Mouse (Mus musculus): Measurements from ENCODE around the gene Gys1. TPM values are rescaled to one million over a fixed set of nuclear protein-coding genes. Genes with fewer than 3 reads are reported as not detected.

The Gys1 gene
- polyA plus RNA-seq, 2 experiments from 2014 or later: 9.2 to 18.2 TPM

DNA sequence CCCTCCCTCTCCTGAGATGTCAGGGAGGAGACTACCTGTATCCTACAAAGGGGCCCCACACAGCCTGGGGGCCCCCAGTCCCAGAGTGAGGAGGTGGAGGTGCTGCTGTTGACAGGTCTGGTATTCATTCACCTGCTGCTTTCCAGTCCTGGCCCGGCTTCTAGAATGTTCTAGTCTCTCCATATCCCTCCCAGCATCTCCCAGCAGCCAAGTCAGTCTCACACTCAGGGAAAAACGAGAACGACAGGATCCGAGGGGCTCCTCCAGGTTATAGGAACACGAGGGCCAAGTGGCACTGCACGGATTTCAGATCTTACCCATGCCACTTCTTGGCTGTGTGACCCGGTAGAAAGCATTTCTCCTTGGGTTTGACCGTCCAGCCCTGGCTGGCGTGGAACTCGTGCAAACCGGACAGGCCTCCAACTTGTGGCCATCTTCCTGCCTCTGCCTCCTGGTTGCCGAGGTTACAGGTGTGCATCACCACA is 19.9 kb upstream of the Gys1 start:
- ATAC-seq: no peak

DNA sequence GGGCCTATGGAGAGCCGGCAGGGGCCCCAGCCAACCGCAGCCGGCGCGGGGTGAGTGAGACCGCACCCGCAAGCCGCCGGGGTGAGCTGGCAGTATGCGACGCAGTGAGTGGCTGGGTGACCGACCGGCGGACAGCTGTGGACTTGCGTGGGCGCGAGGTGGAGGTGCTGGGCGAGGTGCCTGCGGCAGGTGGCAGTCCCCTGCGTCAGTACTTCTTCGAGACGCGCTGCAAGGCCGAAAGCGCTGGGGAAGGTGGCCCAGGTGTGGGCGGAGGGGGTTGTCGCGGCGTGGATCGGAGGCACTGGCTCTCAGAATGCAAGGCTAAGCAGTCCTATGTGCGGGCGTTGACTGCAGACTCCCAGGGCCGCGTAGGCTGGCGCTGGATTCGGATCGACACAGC is 19.0 kb upstream of the Gys1 start:
- peak; percentile 62 for ATAC-seq

DNA sequence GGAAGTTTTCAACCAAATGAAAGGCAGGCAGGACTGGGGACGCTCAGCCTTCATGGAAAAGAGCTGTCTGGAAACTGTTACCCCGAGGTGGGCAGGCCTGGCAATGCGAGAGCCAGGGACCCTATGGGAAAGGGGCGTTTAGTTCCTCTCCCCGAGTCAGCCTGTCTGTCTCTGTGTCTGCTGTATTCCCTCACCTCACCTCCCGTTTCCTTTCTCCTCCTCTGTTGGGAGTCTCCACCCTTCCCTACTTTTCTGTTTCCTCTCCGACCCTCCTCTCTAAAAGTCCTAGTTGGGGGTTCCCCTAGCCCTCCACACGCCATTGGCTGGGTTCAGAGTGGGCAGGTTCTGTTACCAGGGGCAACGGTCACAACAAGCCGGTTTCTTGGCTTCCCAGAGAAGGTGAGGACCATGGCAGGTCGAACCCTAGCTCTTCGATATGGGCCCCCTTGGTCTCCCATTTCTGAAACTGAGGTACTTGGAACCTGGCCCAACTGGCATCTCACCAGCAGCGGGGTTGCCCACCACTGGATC is 16.6 kb upstream of the Gys1 start:
- ATAC-seq: no peak

- ATAC-seq: no peak
Observed at GRCm38 (mm10) chr7:45419859-45420614, 14.6 kb upstream of the Gys1 start.

- no peak for ATAC-seq
Observed at GRCm38 (mm10) chr7:45420615-45420919, 14.1 kb upstream of the Gys1 start, which contains the start of gene Lhb. TSS of gene Lhb (plus strand) at chr7:45420820.

DNA sequence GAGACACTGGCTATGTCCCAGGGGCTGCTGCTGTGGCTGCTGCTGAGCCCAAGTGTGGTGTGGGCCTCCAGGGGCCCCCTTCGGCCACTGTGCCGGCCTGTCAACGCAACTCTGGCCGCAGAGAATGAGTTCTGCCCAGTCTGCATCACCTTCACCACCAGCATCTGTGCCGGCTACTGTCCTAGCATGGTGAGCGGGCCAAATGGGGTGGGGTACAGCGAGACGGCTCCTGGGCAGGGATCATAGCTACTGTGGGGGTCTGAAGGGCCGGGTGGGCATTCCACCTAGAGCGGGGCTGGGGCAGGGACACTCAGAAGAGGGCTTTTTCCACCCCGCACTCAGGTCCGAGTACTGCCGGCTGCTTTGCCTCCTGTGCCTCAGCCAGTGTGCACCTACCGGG is 13.4 kb upstream of the Gys1 start:
- no peak for ATAC-seq

GRCm38 (mm10) chr7:45426556-45426955 is 8.1 kb upstream of the Gys1 start:
- no peak for ATAC-seq

- no peak for ATAC-seq
Observed at GRCm38 (mm10) chr7:45433835-45434202, 825 bp upstream of the Gys1 start.

GRCm38 (mm10) chr7:45435038-45435437 is 394 bp downstream of the Gys1 start:
- no peak for ATAC-seq

DNA sequence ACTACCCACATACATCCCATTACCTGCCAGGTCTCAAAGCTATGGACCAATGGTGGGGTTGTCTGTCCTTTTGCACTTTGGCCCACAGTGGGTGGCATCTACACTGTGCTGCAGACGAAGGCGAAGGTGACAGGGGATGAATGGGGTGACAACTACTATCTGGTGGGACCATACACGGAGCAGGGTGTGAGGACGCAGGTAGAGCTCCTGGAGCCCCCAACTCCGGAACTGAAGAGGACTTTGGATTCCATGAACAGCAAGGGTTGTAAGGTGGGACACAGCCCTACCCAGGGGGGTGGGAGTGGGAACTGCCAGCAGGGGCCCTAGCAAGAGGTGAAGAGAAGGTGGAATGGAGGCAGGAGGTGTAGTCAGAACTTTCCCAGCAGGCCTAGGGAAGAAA is 1.8 kb downstream of the Gys1 start:
- ATAC-seq: no peak

DNA sequence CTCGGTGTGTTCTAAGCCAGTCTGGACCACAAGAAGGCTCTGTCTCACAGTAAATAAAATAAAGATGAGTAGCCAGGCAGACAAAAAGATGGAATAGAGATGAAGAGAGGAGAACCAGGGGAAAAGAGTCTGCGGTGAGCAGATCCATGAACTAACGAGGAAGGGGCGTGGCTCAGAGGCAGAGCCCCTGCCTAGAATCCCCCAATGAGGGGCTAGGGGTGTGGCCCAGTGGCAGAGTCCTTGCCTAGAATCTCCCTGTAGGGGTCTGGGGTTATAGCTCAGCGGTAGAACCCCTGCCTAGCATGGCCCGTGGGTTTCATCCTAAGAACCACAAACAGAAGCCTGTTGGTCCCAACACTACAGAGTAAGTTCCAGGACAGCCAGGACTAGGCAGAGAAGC is 2.4 kb downstream of the Gys1 start:
- no peak for ATAC-seq

DNA sequence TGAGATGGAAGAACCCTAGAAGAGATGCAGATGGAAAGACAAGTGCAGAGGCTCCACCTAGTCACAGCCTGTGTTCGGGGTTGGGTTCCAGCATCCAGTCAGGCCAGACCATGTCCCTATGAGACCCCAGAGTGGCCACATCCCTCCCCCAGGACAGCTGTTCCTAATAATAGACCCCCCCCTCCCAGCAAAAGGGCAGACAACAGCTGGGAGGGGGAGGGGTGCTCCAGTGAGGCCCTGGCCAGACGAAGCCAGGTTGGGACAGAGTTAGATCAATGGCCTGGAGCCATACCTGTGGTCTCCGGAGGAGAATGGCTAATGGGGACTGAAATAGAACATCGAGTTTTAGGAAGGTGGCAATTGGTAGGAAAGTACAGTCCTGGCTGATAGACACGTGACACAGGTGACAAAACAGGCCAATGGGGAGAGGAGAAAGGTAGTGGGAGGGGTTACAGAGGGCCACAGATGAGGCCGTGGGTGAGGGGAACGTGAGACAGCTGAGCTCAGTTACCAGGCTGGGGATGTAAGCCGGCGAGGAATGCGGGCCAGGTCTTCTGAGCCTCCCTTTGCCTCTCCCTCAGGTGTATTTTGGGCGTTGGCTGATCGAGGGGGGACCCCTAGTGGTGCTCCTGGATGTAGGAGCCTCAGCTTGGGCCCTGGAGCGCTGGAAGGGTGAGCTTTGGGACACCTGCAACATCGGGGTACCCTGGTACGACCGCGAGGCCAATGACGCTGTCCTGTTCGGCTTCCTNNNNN is 3.1 kb downstream of the Gys1 start, which contains the start of gene Ruvbl2:
Gene Ruvbl2, minus strand, starts transcription at position 576 of the 756 bp plus-strand sequence.
- no peak for ATAC-seq

DNA sequence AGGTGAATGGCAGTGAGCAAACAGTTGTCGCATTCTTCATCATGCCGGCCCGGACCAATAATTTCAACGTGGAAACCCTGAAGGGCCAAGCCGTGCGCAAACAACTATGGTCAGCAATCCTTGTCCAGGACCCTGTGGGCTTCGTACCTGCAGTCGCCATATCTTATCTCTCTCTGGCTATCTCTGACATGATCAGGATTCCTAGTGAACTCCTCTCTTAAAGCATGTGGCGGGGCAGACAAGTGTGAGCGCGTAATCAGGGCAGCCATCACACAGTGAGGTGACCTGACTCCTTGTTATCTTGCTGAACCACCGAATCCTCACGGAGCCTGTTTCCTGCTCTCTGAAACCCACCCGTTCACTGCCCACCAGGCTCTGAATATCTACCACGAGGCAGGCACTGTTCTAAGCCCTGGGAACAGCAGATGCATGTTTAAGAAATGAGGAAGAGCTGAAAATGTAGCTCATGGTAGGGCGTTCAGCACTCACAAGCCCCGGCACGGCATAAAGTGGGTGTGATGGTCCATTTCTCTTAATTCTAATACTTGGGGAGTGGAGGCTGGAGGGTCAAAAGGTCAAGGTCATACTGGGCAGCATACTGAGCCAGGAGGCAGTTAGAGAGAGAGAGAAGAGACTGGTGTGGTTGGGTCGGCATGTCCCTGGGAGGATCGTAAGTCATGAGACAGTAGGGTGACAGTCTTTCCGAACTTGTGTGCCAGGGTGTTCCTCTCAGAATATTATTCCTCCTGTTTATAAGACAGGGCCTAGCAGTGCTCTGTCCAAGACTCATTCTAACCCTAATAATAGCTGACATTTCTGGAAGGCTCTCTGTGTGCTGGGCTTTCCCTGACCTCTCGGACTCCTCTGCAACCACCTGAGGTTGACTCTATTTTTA is 9.1 kb downstream of the Gys1 start:
- ATAC-seq: no peak

GRCm38 (mm10) chr7:45446589-45446988 is 11.9 kb downstream of the Gys1 start:
- no peak for ATAC-seq

DNA sequence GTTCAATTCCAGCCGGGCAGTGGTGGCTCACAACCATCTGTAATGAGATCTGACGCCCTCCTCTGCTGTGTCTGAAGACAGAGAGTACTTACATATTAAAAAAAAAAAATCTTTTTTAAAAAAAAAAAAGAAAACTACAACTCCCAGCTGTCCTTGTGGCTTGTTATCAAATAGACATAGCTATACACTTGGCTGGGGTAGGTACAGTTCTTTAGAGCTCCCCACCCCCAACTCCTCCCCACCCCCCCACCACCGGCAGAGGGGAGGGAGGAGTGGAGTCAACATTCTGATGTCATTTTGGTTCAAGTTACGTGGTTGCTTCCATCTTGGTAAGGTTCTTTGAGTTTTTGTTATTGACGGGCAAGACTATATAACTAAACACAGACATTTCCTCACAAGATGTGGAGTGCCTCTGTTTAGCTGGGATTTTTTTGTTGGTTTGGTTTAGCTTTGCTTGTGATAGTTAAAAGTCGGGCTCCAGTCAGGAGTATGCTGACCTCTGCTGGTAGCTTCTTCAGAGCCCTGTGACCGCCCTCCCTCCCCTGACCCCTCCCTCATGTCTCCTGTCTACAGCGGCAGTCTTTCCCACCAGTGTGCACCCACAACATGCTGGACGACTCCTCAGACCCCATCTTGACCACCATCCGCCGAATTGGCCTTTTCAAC is 12.8 kb downstream of the Gys1 start:
- ATAC-seq: peak; percentile 21

GRCm38 (mm10) chr7:45449974-45450373 is 15.3 kb downstream of the Gys1 start:
- ATAC-seq: no peak

- ATAC-seq: peak; percentile 93
Observed at GRCm38 (mm10) chr7:45451344-45451982, 16.8 kb downstream of the Gys1 start.

- ATAC-seq: no peak
Observed at GRCm38 (mm10) chr7:45454971-45455370, 20.3 kb downstream of the Gys1 start.

GRCm38 (mm10) chr7:45455932-45456696 is 21.5 kb downstream of the Gys1 start:
- no peak for ATAC-seq

DNA sequence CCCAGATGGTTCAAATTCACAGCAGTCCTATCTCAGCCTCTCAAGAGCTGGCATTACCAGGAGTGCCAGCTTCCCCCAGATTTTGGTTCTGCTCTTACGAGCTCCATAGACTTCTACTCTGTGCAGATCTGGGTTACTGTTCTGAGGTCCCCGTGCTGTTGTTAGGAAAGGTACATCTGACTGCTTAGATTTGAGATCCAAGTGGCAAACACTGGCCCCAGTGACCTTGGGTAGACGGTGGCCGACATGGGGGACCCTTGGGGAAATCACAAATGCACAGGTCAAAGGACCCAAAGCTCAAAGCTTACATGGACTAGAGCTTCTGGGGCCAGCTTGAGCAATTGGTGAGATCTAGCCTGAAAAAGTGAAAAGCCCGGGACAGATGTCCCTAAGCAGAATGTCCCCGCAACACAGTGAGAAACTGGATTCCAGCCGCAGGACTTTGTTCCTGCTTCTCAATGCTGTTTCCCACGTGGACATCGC is 22.1 kb downstream of the Gys1 start:
- no peak for ATAC-seq

Measured in CD4-positive, CD25-positive, alpha-beta regulatory T cell, adult 4 months (primary cell).